Mouse (Mus musculus): ENCODE results near the gene Olfr1366.

- TF ChIP-seq CTCF (conservative IDR thresholded peaks at IDR 0.05; ENCODE audit: low read length) = no peak
- TF ChIP-seq POU5F1 (IDR thresholded peaks at IDR 0.05; ENCODE audit: borderline replicate concordance, low read length) = no peak
Observed at GRCm38 (mm10) chr13:21530136-21530535, 12.5 kb downstream of the Olfr1366 start.

All from E14TG2a.4 (cell line).